1 mouse cellular context compared by ENCODE assay signal in the genomic region with DNA sequence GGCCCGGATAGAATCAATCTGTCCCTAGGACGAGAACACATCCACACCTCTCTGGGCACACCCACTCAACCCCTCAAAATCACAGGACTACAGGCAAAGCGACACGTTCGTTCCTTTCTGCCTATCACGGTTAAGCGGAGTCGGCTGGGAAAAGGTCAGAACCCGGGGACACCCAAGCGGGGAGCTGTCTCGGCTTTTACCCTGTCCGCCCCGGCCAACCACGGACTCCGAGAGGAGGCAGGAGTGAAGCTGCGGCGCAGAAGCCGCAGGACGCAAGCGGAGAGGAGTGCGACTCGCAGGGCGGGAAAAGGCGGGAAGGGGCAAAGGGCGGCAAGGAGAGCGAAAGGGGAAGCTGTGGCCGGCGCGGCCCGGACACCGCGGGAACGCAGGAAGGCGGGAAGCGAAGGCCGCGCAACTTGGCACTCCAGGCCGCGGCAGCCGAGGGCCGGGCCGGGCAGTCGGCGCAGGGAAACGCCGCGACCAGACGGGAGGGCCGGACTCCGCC.
TF ChIP-seq lines count a peak whose summit lies in the region.

No protein-coding gene starts in this region.

TF ChIP-seq in CH12.LX, 34 proteins besides CTCF, POLR2A, EP300 and RAD21:
- TF ChIP-seq SMC3 (IDR thresholded peaks at IDR 0.05; ENCODE audit: low read depth, low read length) = no peak
- TF ChIP-seq E2F4 (IDR thresholded peaks at IDR 0.05; ENCODE audit: insufficient replicate concordance, low read depth, low read length) = peak; percentile 60; the same call in 1 of the 2 replicates
- no peak for TF ChIP-seq JUN (IDR thresholded peaks at IDR 0.05; ENCODE audit: insufficient read depth, low read depth, low read length)
- TF ChIP-seq UBTF (IDR thresholded peaks at IDR 0.05; ENCODE audit: low read depth, low read length) = peak; percentile 64
